Mouse (Mus musculus) lung, adult 2 months (tissue): ENCODE results near the gene Ankrd10. TPM values are rescaled to one million over a fixed set of nuclear protein-coding genes. Genes with fewer than 3 reads are reported as not detected.
"Not testable (repeated sequence)": the region's sequence is repeated elsewhere in the genome, so short reads cannot be mapped to it uniquely, and the experiment has no call there.

Source experiments
- DNase-seq: peaks from one replicate; pipeline ENCODE4 v3.0.0; 2022
- H3K4me1 ChIP-seq: fragments of 200-500 bp; 2 replicates; pipeline ENCODE4 v1.6.1; 2011; ENCODE audit warnings: low read length; ENCODE audit not compliant: control insufficient read depth, insufficient read depth
- H3K4me3 ChIP-seq: fragments of 200-500 bp; replicated peaks from 2 replicates; pipeline ENCODE3; 2011; ENCODE audit warnings: low read depth, mild to moderate bottlenecking, control low read depth, low read length; ENCODE audit errors: extremely low read depth
- CTCF ChIP-seq: fragments of 200-500 bp; IDR thresholded peaks from 2 replicates; pipeline ENCODE4 v1.5.1; 2011; ENCODE audit warnings: mild to moderate bottlenecking, low read length, control low read depth; ENCODE audit not compliant: insufficient read depth
- POLR2A ChIP-seq: fragments of 200-500 bp; IDR thresholded peaks from 2 replicates; pipeline ENCODE4 v1.6.1; 2011; ENCODE audit warnings: low read depth, mild to moderate bottlenecking, control low read depth, low read length, borderline replicate concordance; ENCODE audit errors: extremely low read depth
- WGBS: fragments of 180-500 bp; shearing (Covaris S2); methylation state at CpG from one replicate; pipeline ENCODE4 v1.1.7; 2018; 5-methylcytosine and 5-hydroxymethylcytosine counted together
- polyA plus RNA-seq: library from polyadenylated mRNA; depleted of rRNA; stranded (reverse); fragments of >200 nt; gene quantifications from 2 replicates; pipeline ENCODE4 v1.2.3, GENCODE M21; 2012

Ankrd10 gene
- polyA plus RNA-seq, 1 experiment = 52.3 TPM

DNA sequence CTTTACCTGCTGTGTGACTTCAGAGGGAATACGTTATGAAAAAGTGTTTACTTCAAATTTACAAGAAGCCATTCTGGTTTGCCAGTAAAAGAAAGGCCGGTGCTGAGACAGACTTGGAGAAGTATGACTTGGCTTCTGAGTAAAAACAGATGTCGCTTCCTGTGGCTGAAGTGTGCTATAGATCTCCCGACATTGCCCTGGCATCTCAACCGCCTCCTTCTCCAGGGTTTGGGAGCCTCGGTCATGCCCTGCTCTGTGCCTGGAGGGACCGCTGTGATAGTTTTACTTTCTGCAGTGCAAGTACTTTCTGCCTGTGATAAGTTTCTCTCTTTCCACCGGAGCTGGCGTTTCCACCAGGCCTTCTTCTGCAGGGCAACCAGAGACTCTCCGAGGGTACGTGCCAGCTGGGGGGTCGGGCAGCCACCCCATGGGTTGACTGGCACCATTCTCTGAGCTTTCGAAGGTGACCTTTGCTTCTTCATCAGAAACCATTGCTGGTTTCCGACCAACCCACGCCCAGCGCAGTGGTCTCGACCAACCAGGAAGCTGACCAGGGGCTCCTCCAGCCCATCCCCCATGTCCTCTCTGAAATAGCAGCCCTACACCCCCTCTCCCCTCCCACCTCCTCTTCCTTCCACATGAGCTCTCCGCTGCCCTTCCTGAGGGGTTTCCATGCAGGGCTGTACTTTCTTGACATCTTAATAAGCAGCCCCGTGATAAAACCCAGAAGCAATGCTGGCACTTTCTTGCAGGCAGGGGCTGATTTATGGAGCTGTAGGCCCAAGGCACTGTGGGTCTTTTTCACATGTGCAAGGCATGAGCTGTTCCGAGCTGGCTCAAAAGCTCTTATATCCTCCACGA, 49.8 kb downstream of the Ankrd10 start:
- DNase-seq = no peak
- 66% methylated on average over 21 of the region's 21 CpGs for WGBS
- no peak overlapping the region for H3K4me3 ChIP-seq
- H3K4me1 ChIP-seq = no peaks in the 10 kb centered on the region
- TF ChIP-seq POLR2A (no peak), CTCF (no peak)

DNA sequence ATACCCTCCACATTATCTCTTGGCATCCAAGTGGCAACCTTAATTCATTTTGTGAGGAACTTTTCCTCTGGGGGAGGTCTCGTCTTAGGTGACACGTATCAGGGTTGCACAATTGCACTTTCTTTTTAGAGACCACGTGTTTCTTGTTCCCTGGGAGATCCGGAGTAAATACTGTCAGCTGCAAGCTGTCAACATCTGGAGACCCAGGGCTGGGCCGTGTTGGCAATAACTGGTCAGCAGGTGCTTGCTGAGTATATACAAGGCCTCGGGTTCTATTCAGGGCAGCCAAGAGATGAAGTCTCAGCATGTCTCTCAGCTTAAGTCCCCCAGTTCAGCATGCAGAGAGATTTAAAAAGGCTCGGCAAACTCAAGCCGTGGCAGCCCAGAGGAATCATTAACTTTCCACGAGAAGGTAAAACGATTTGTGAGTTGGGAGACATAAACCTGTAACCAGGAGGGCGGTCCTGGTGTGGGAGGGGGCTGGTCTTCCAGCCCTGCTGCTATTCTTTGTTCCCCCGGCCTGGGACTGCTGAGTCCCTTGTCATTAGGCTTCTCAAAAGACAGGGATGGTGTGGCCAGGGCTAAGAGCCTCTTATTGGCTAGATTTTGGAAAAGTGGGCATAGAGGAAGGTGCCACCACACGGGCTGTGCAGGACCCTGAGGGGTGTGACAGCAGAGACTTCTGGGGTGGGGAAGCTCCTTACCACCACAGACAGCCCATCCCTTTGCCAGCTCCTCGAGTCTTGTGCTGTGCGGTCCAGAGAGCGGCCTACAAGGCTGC, 59.8 kb downstream of the Ankrd10 start:
- DNase-seq = no peak
- TF ChIP-seq CTCF = no peak
- WGBS = 55% methylated on average over 16 of the region's 16 CpGs
- no peak overlapping the region for H3K4me3 ChIP-seq
- H3K4me1 ChIP-seq = peaks cover 4% of the 10 kb centered on the region; the same call in 1 of the 2 replicates

DNA sequence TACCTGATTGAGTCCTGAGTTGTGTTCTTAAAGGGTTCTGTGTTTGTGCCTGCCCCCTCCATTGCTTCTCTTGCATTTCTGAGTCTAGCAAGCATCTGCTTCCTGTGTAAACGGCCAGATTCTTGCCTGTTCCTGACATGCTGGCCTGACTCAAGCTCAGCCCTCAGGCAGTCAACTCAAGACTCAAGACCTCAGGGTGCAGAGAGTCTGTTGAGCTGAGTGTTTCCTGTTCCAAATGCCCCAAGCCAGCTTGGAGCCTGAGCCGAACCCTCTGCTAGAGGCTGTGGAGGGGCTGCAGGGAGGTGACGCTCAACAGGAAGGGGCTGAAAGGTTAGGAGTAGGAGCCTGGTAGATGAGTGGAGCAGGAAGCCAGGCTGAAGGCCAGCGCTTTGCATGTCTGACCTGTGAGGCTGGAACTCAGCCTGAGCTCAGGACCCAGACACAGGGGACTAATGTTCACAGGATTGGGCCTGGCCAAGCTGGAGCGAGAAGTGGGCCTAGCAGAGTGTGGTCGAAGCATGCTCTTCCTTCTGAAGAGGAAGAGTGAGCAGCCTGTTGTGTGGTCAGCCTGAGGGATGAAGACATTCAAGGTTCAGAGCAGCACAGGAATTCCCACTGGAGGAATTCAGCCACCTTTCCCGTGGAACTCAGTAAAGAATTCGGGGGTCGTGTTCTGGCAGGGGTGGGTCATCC, 60.5 kb downstream of the Ankrd10 start:
- no peak for TF ChIP-seq POLR2A
- no peak for TF ChIP-seq CTCF
- Histone ChIP-seq H3K4me1 (peaks cover 4% of the 10 kb centered on the region; the same call in 1 of the 2 replicates), H3K4me3 (no peak overlapping the region)
- 47% methylated on average over 9 of the region's 9 CpGs for WGBS
- DNase-seq = no peak

DNA sequence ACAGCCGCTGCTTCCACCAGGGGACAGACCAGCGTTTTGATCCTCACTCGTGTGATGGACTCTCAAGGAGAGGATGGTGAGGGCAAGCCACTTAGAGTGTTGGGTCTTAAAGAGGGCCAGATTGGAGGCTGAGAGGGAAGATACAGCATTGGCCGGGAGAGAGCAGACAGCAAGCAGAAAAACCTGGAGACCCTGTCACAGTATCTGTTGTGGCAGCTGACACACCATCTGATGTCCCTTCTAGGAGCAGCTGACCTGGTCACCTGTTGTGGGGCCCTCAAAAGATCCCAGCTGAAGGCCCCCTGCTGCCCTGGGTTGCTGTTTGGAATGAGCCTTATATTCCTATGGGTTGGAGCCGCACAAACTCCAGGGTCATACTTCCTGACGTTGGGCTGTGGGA, 63.1 kb downstream of the Ankrd10 start:
- TF ChIP-seq POLR2A (no peak), CTCF (no peak)
- DNase-seq = no peak
- WGBS = 79% methylated on average over 6 of the region's 6 CpGs
- no peak overlapping the region for H3K4me3 ChIP-seq
- peaks cover 4% of the 10 kb centered on the region; the same call in 1 of the 2 replicates for H3K4me1 ChIP-seq

DNA sequence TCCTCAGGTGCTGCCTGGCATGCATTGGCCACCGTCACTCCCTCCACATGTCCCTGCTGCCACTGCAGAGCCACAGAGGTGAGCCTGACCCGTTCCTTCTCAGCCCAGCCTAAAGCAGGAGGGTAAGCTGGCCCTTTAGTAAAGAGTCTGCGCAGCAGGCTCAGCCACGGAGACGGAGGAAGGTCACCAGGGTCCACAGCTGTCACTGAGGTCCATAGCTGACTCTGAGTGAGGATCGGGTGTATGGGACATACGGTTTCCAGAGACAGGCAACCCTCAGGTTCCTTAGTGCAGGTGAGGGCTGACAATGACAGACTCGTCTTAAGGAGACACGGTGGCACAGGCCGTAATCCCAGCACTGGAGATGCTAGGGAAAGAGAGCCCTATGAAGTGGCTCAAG, 63.6 kb downstream of the Ankrd10 start:
- Histone ChIP-seq H3K4me3 (no peak overlapping the region), H3K4me1 (peaks cover 4% of the 10 kb centered on the region; the same call in 1 of the 2 replicates)
- TF ChIP-seq POLR2A = no peak
- TF ChIP-seq CTCF = no peak
- no peak for DNase-seq
- 87% methylated on average over 10 of the region's 10 CpGs for WGBS

DNA sequence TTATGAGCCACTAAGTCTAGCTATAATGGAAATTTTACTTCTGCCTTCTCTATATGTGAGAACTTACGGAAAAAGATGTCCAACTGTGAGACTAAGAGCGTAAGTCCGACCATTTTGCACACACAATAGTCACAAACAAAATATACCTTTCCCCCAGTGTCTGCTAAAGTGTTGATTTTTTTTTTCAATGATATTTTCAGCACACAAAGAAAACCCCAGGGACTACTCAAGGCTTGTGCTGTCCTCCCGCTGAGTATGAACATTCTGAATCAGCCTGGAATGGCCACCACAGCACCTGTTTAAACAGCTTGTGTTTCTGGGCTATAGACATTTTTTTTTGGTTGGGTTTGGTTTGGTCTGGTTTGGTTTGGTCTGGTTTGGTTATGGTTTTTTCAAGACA, 64.8 kb downstream of the Ankrd10 start:
- Histone ChIP-seq H3K4me3 (no peak overlapping the region), H3K4me1 (peaks cover 4% of the 10 kb centered on the region; the same call in 1 of the 2 replicates)
- no peak for DNase-seq
- WGBS = 90% methylated on average over 4 of the region's 4 CpGs
- TF ChIP-seq CTCF (no peak), POLR2A (no peak)

DNA sequence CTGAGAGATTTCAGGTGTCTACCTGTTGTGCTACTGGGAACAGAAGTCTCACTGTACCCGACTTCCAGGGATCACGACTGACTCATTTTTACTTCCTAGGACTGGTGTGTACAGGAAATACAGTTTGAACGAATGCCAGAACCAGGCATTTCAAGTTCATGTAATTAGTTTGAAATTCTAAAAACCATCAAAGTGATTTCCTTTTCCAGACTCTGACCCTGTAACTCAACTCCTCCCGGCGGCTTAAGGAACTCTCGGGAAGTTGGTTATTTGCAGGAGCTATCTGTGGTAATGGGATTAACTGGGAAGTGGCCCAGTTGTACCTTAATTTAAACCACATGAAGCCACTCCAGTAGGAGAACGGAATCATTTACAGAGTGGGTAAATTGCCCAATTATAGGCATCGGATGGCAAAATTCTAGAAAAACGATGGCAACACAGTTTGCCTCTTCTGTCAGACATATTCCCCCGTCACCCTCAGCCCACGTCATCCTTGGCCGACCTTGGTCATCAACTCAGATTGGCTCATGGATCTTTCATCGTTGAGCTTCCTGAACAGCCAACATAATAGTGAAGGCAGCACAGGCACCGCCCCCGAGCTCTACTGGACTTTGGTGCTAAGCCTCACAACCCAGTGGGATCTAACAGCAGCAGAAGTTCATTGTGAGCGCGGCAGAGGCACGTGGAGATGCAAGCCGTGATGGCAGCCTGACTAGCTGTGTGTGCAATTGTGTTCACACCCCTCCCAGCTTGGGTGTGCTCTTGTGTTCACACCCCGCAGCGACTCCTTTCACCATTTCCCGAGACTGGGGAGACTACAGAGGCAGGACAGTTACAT, 66.1 kb downstream of the Ankrd10 start:
- no peaks in the 10 kb centered on the region for H3K4me1 ChIP-seq
- DNase-seq = no peak
- no peak overlapping the region for H3K4me3 ChIP-seq
- TF ChIP-seq POLR2A (no peak), CTCF (no peak)
- WGBS = 76% methylated on average over 22 of the region's 22 CpGs

DNA sequence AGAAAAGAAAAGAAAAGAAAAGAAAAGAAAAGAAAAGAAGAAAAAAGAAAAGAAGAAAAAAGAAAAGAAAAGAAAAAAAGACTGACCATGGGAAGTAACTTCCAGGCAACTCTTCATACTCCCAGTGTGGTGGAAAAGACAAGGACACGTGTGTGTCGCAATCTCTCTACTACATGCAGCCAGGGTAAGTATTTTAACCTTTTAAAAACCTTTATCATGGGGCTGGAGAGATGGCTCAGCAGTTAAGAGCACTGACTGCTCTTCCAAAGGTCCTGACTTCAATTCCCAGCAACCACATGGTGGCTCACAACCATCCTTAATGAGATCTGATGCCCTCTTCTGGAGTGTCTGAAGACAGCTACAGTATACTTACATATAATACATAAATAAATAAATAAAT, 67.4 kb downstream of the Ankrd10 start:
- DNase-seq, H3K4me1 ChIP-seq, H3K4me3 ChIP-seq: not testable (repeated sequence)
- 88% methylated on average over 2 of the region's 2 CpGs for WGBS

DNA sequence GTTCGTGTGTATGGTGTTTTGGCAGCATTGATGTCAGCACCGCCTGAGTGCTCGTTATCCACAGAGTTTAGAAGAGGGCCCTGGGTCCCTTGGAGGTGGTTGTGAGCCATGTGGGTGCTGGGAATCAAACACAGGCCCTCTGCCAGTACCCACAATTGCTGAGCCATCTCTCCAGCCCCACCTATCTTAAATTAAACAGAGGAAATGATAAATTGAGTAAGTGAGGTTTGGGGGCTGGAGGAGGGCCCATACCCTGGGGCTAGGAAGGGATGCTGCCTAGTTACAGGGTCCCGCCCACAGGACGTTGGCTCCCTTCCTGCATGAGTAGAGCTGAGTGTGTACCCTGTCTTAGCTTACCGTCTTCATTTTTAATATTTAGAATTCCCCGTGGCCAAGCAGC, 70.8 kb downstream of the Ankrd10 start:
- TF ChIP-seq POLR2A (no peak), CTCF (no peak)
- WGBS = 73% methylated on average over 7 of the region's 7 CpGs
- no peaks in the 10 kb centered on the region; the same call in 1 of the 2 replicates for H3K4me1 ChIP-seq
- DNase-seq = no peak
- H3K4me3 ChIP-seq = no peak overlapping the region
